Mouse (Mus musculus): ENCODE results near the gene Gpr137. TPM values are rescaled to one million over a fixed set of nuclear protein-coding genes. Genes with fewer than 3 reads are reported as not detected.
A peak's percentile ranks its signal among the peaks of the same experiment; 100 is the strongest.

The Gpr137 gene
- polyA plus RNA-seq, 2 experiments from 2014 or later, result 8.4 to 11.4 TPM

DNA sequence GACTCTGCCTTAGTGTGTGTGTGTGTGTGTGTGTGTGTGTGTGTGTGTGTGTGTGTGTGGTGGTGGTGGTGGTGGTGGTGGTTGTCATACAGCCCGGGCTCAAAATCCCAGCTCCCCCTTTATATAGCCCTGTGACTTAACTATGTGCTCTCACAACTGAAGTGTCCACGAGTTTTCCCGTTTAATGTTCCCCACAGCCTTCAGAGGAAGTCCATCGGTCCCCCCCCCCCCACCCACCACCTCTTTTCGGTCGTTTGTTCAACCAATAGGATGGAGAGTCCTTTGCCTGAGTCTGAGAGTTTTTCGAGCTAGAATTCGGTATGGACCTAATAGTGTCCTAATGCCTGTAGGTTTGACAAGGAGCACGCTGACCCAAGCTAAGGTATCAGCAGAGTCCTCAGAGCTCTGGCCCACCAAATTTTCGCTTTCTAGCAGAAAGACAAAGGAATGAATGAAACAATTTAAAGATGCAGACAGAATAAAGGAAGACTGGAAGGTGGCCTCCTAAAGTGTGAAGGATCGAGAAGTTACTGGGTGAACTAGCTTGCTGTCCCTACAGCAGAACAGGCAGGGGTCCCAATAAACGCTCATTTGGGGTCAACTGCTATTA is 31.4 kb upstream of the Gpr137 start:
- ATAC-seq, result no peak

DNA sequence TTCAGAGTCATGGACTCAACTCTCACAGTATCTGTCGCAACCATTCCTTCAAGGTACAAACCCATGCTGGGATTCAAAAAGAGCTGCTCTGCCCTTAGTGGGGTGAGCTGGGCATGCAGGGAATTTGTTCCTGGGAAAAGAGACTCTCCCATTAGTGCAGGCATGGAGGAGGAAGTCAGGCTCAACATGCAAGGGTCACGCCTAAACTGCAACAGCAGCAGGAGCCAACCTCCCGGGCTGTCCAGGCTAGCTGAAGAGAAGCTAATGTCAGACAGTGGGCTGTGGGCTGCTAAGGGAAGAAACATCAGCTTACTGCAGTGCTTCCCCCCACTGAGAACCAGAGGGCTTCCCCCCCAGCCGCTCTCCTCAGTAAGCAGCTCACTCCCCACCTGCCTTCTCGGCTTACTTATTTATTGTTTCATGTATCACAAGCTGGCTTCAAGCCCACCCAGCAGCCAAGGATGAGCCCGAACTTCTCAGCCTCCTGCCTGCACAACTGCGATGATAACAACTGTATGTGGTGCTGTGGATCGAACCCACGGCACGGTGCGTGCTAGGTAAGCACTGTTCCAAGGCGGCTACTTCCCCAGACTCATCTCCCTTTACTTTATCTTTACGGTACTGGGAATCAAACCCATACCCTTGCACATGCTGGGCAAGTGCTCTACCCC is 30.1 kb upstream of the Gpr137 start:
- no peak for ATAC-seq

DNA sequence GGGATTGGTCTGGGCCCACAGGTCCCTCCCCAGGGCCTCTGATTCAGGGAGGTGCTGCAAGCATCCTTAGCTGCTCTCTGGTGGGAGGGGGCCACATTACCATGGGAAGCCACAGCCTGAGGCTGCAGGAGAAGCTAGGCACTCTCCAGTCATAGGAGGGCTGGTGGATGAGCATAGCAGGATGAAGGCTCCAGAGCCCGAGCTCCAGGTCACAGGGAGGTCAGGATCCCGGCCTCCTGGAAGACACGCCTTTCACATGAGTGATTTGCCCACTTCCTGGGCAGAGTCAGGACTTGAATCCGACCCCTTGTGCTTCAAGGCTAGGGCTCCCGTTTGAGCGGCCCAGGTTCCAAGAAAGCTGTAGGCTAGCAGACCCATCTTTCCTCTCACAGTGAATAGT is 29.4 kb upstream of the Gpr137 start:
- no peak for ATAC-seq

DNA sequence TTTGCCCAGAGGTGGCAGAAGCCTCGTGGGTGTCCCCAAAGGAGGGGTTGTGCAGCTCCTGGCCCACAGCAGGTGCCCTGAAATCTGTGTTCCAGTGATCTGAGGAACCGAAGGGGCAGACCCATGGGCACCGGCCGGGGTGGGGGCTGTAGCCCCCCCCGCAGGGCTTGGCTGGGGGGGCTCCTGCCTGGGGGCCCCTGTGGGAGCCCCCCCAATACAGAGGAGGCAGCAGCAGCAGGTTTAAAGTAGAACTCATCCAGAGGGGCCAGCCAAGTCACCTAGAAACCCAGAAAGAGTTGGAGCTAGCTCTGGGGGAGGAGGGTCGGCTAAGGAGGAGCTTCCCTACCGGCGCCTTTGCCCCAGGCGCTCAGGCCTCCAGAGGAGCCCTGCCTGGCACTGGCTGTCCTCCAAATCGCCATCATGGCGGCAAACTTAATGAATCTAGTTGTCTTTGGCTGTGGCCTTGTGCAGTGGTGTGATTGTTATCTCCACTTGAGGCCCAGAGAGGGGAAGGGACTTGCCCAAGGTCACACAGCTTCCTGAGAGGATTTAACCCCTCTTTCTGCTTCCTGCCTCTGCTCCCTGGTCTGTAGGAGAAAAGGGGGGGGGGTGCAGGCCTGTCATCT is 28.3 kb upstream of the Gpr137 start:
- ATAC-seq, result no peak

- ATAC-seq, result peak; percentile 61
Measured at GRCm38 (mm10) chr19:6969665-6970381, 27.5 kb upstream of the Gpr137 start.

- ATAC-seq, result no peak
Measured at GRCm38 (mm10) chr19:6969291-6969664, 27.0 kb upstream of the Gpr137 start.

- no peak for ATAC-seq
Measured at GRCm38 (mm10) chr19:6968491-6969271, 26.4 kb upstream of the Gpr137 start.

- ATAC-seq, result no peak
Measured at GRCm38 (mm10) chr19:6956461-6956860, 14.2 kb upstream of the Gpr137 start.

DNA sequence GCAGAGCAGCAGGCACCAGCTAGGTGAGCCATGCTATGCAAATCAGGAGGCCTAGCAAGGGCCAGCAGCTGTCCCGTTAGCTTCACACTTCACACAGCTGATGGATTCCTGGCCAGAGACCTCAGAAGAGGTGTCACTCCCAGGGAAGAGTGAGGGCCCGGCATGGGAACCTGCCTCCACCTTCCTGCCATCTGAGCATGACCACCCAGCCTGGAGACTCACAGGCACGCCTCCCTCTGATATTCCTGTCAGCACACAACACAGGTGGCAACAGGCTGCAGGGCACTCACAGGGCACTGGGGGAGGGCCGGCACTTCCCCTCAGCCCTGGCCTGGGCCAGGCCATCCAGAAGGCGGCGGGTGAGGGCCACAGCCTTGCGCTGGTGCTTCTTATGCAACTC is 13.1 kb upstream of the Gpr137 start:
- no peak for ATAC-seq

- no peak for ATAC-seq
Measured at GRCm38 (mm10) chr19:6954046-6954445, 11.8 kb upstream of the Gpr137 start.

DNA sequence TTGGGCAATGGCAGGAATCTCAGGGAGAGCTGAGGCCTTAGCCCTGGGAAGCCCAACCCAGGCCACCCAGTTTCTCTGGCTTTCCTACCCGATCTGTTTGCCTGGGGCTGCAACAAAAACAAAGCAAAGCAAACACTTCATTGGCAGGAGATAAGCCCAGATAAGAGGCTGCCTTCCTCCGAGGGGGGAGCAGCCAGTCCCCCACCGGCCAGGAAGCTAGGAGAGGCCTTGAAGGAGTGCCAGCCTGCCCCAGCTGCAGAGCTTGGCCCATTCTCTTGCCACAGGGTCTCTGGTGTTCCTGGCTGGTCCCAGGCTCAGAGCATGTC is 10.4 kb upstream of the Gpr137 start:
- no peak for ATAC-seq

GRCm38 (mm10) chr19:6951994-6952711 is 9.9 kb upstream of the Gpr137 start:
- ATAC-seq, result peak; percentile 29

- ATAC-seq, result peak; percentile 64
Measured at GRCm38 (mm10) chr19:6951381-6951968, 9.2 kb upstream of the Gpr137 start.

GRCm38 (mm10) chr19:6950613-6951153 is 8.4 kb upstream of the Gpr137 start:
- ATAC-seq, result peak; percentile 32

DNA sequence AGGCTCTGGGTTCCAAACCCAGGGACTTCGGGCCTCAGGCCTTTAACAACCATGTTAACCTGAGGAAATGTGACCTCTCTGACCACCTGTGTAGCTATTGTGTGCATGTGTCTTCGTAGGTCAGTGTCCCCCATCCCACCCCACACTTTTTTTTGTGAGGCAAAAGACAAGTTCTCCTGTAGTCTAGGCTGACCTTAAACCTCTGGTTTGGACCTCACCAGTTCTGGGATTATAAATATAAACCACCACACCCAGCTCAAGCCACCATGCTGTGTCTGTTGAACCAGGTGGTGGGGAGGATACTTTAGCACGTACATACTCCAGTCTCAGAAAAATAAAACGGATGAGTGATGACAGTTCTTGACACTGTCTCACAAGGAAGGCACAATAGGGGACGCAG is 7.7 kb upstream of the Gpr137 start:
- no peak for ATAC-seq

DNA sequence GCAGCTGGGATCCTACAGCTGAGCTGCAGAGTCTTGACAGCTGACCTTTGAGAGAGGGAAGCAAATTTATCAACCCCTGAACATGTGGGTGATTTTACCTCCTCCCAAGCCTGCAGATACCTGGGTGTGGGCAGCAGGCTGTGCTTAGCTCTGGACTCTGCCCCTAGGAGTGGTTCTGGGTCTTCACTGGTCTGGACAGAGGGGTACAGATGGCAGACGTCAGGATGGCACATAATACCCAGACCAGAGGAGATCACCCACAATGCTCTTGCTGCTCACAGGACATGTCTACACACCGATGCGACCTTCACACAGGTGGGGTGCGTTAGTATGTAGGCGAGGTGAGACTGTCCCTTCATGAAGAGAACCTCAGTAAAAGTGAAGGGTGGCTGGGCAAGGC is 7.3 kb upstream of the Gpr137 start:
- ATAC-seq, result no peak

DNA sequence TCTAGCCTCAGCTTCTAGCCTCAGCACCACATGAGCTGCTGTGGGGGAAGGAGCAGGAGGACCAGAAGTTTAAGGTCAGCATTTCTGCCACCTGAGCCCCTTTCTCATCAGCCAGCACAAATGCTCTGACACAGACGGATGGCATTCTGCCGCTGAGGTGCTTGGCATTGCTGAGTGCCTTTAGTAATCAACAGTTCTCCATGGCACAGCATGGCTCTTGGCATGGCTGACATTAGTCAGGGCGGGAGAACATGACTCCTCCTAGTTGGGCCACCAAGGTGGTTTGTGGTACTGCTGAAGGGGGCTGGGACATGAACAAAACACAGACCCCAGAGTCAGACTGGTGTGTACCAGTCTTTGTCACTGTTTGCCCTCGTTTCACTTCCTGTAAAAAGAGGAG is 5.9 kb upstream of the Gpr137 start:
- no peak for ATAC-seq

DNA sequence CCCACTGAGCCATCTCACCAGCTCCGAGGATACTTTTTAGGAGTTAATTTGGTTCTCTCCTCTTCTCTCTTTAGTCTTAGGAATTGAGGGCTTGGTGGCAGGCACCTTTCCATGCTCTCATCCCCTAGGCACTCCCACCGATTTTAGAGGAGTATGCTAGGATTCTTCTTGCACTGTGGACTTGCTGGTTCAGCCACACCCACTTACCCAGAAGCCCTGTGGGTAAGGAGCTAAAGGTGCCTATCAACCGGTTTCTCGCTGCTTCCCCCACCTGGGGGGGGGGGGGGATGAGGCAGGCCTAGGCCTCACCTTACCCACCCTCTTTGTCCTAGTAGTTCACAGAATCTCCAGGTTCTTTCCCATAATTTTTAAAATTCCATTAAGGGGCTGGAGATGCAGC is 5.5 kb upstream of the Gpr137 start:
- no peak for ATAC-seq

DNA sequence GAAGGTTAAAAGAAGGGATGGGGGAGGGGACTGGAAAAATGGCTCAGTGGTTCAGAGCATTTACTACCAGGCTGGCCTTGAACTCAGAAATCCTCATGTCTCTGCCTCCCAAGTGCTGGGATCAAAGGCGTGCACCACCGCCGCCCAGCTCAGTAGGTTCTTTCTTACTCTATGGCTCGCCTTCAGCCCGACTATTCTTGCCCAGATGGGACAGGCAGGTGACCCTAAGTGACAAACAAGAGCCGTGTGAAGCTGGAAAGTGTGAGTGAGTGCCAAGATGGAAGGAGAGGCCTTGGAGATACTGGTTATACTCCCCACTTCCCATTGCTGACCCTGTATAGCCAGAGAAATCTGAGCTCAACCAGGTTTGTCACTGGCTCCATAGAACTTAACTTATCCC is 1.4 kb upstream of the Gpr137 start:
- no peak for ATAC-seq

- ATAC-seq, result no peak
Measured at GRCm38 (mm10) chr19:6942764-6943163, 484 bp upstream of the Gpr137 start.

Data from CD4-positive, CD25-positive, alpha-beta regulatory T cell, adult 4 months (primary cell).